Mouse (Mus musculus): ENCODE data around the gene Bhlhb9. TPM values are rescaled to one million over a fixed set of nuclear protein-coding genes. Genes with fewer than 3 reads are reported as not detected.

Bhlhb9 gene
- polyA plus RNA-seq (2017; shearing (Covaris generic)): 33.0 TPM

GRCm38 (mm10) chrX:135797212-135797644, at the start of gene Bhlhb9:
Gene Bhlhb9 (plus strand): TSS chrX:135797594.

GRCm38 (mm10) chrX:135838521-135839360, 41.3 kb downstream of the Bhlhb9 start, which contains the start of gene Gprasp2:
Gene Gprasp2 (plus strand): TSS chrX:135839034.

Other genes with a start within 250 kb of the Bhlhb9 start
- gene Nxf7, start 198.8 kb upstream of the Bhlhb9 start, polyA plus RNA-seq (2017; shearing (Covaris generic)): not detected
- not detected for gene Prame, start 169.9 kb upstream of the Bhlhb9 start, polyA plus RNA-seq (2017; shearing (Covaris generic))
- not detected for gene Tcp11x2, start 103.8 kb upstream of the Bhlhb9 start, polyA plus RNA-seq (2017; shearing (Covaris generic))
- gene Tmsb15a, start 72.3 kb upstream of the Bhlhb9 start, polyA plus RNA-seq (2017; shearing (Covaris generic)): not detected
- gene Armcx5, start 54.9 kb upstream of the Bhlhb9 start, polyA plus RNA-seq (2017; shearing (Covaris generic)): 19.5 TPM
- 41.9 TPM for gene Gprasp1, start 54.9 kb upstream of the Bhlhb9 start, polyA plus RNA-seq (2017; shearing (Covaris generic))
- gene Gprasp2, start 41.4 kb downstream of the Bhlhb9 start, polyA plus RNA-seq (2017; shearing (Covaris generic)): 22.8 TPM
- gene Arxes2, start 196.2 kb downstream of the Bhlhb9 start, polyA plus RNA-seq (2017; shearing (Covaris generic)): 6.6 TPM
- gene Arxes1, start 235.8 kb downstream of the Bhlhb9 start, polyA plus RNA-seq (2017; shearing (Covaris generic)): not detected

Data from CD4-positive, CD25-positive, alpha-beta regulatory T cell, adult 9 weeks (primary cell).